Mouse (Mus musculus): ENCODE results near the gene Rpe. TPM values are rescaled to one million over a fixed set of nuclear protein-coding genes. Genes with fewer than 3 reads are reported as not detected.

Rpe gene
- polyA plus RNA-seq, 1 experiment from 2014 or later, result 31.8 TPM

- Histone ChIP-seq H3K9me3 (replicated peaks; ENCODE audit: control insufficient read depth, low read length) (no peaks in the 10 kb centered on the region), H3K27ac (ENCODE audit: low read depth, low read length) (no peak overlapping the region), H3K4me2 (no peak overlapping the region), H3K9ac (ENCODE audit: low read depth, low read length) (no peak overlapping the region), H3K4me1 (ENCODE audit: control insufficient read depth, insufficient read depth, low read length) (peaks cover 9% of the 10 kb centered on the region; the same call in 1 of the 2 replicates), H3K27me3 (ENCODE audit: control insufficient read depth, insufficient read depth, low read length) (no peaks in the 10 kb centered on the region), H3K4me3 (ENCODE audit: low read depth, low read length) (no peak overlapping the region), H3K36me3 (ENCODE audit: control insufficient read depth, insufficient read depth, low read length) (peaks cover 8% of the 10 kb centered on the region; the same call in 1 of the 2 replicates)
- WGBS (ENCODE audit: insufficient replicate concordance), result 70% methylated on average over 4 of the region's 4 CpGs
- no peak for ATAC-seq (replicated peaks; ENCODE audit: insufficient number of reproducible peaks, low FRiP score, low TSS enrichment)
Measured at GRCm38 (mm10) chr1:66702623-66703345, 2.2 kb downstream of the Rpe start.

GRCm38 (mm10) chr1:66704523-66704922, 3.9 kb downstream of the Rpe start:
- Histone ChIP-seq H3K4me1 (ENCODE audit: control insufficient read depth, insufficient read depth, low read length) (peaks cover 9% of the 10 kb centered on the region; the same call in 1 of the 2 replicates), H3K27me3 (ENCODE audit: control insufficient read depth, insufficient read depth, low read length) (no peaks in the 10 kb centered on the region), H3K9me3 (replicated peaks; ENCODE audit: control insufficient read depth, low read length) (no peaks in the 10 kb centered on the region), H3K4me3 (ENCODE audit: low read depth, low read length) (no peak overlapping the region), H3K27ac (ENCODE audit: low read depth, low read length) (no peak overlapping the region), H3K9ac (ENCODE audit: low read depth, low read length) (no peak overlapping the region), H3K36me3 (ENCODE audit: control insufficient read depth, insufficient read depth, low read length) (peaks cover 8% of the 10 kb centered on the region; the same call in 1 of the 2 replicates), H3K4me2 (no peak overlapping the region)
- ATAC-seq (replicated peaks; ENCODE audit: insufficient number of reproducible peaks, low FRiP score, low TSS enrichment), result no peak
- WGBS (ENCODE audit: insufficient replicate concordance), result 45% methylated on average over 6 of the region's 6 CpGs

GRCm38 (mm10) chr1:66712859-66713258, 12.2 kb downstream of the Rpe start:
- Histone ChIP-seq H3K27ac (ENCODE audit: low read depth, low read length) (no peak overlapping the region), H3K9ac (ENCODE audit: low read depth, low read length) (no peak overlapping the region), H3K36me3 (ENCODE audit: control insufficient read depth, insufficient read depth, low read length) (peaks cover 10% of the 10 kb centered on the region), H3K9me3 (replicated peaks; ENCODE audit: control insufficient read depth, low read length) (no peaks in the 10 kb centered on the region), H3K4me2 (no peak overlapping the region), H3K27me3 (ENCODE audit: control insufficient read depth, insufficient read depth, low read length) (no peaks in the 10 kb centered on the region), H3K4me3 (ENCODE audit: low read depth, low read length) (no peak overlapping the region), H3K4me1 (ENCODE audit: control insufficient read depth, insufficient read depth, low read length) (no peaks in the 10 kb centered on the region)
- WGBS (ENCODE audit: insufficient replicate concordance), result 92% methylated on average over 3 of the region's 3 CpGs
- no peak for ATAC-seq (replicated peaks; ENCODE audit: insufficient number of reproducible peaks, low FRiP score, low TSS enrichment)

DNA sequence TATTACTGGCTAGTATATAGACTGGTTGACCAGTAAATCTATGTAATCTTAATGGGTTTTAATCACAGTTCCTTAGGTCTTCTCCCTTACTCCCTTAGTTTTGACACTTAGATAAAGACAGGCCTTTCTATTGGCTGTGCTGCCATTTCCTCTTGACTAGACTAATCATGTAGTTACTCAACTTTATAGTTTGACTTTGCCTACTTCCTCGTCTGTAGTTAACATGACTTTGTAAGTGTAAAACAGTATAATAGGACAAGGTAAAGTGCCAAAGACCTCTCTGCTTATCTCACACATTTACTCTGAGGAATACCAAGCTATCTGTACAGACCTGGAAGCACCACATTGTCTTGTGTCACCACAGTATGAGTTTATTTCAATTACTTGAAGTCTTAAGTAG, 29.9 kb downstream of the Rpe start:
- Histone ChIP-seq H3K4me1 (ENCODE audit: control insufficient read depth, insufficient read depth, low read length) (no peaks in the 10 kb centered on the region), H3K9ac (ENCODE audit: low read depth, low read length) (no peak overlapping the region), H3K9me3 (replicated peaks; ENCODE audit: control insufficient read depth, low read length) (no peaks in the 10 kb centered on the region), H3K27me3 (ENCODE audit: control insufficient read depth, insufficient read depth, low read length) (no peaks in the 10 kb centered on the region), H3K27ac (ENCODE audit: low read depth, low read length) (no peak overlapping the region), H3K4me2 (no peak overlapping the region), H3K36me3 (ENCODE audit: control insufficient read depth, insufficient read depth, low read length) (peaks cover 4% of the 10 kb centered on the region; the same call in 1 of the 2 replicates), H3K4me3 (ENCODE audit: low read depth, low read length) (no peak overlapping the region)
- 65% methylated on average over 1 of the region's 1 CpGs for WGBS (ENCODE audit: insufficient replicate concordance)
- no peak for ATAC-seq (replicated peaks; ENCODE audit: insufficient number of reproducible peaks, low FRiP score, low TSS enrichment)

GRCm38 (mm10) chr1:66768764-66769163, 68.1 kb downstream of the Rpe start:
- Histone ChIP-seq H3K4me1 (ENCODE audit: control insufficient read depth, insufficient read depth, low read length) (no peaks in the 10 kb centered on the region), H3K27me3 (ENCODE audit: control insufficient read depth, insufficient read depth, low read length) (no peaks in the 10 kb centered on the region), H3K27ac (ENCODE audit: low read depth, low read length) (no peak overlapping the region), H3K36me3 (ENCODE audit: control insufficient read depth, insufficient read depth, low read length) (peaks cover 3% of the 10 kb centered on the region; the same call in 1 of the 2 replicates), H3K9ac (ENCODE audit: low read depth, low read length) (no peak overlapping the region), H3K4me3 (ENCODE audit: low read depth, low read length) (no peak overlapping the region), H3K4me2 (no peak overlapping the region), H3K9me3 (replicated peaks; ENCODE audit: control insufficient read depth, low read length) (no peaks in the 10 kb centered on the region)
- no peak for ATAC-seq (replicated peaks; ENCODE audit: insufficient number of reproducible peaks, low FRiP score, low TSS enrichment)
- 87% methylated on average over 1 of the region's 1 CpGs for WGBS (ENCODE audit: insufficient replicate concordance)

Other genes with a start within 250 kb of the Rpe start
- gene Unc80, start 232.5 kb upstream of the Rpe start, polyA plus RNA-seq (2014; fragmentation: Nextera tagmentation; extraction: Ambion mirVana), result 0.04 and 0.16 TPM in 2 replicates
- 7.3 and 9.3 TPM in 2 replicates for gene Kansl1l, start 116.7 kb downstream of the Rpe start, polyA plus RNA-seq (2014; fragmentation: Nextera tagmentation; extraction: Ambion mirVana)
- gene Acadl, start 162.4 kb downstream of the Rpe start, polyA plus RNA-seq (2014; fragmentation: Nextera tagmentation; extraction: Ambion mirVana), result 257 and 291 TPM in 2 replicates
- gene Myl1, start 244.6 kb downstream of the Rpe start, polyA plus RNA-seq (2014; fragmentation: Nextera tagmentation; extraction: Ambion mirVana), result 829 and 847 TPM in 2 replicates

Data from heart, embryonic 11.5 days (tissue).